Mouse (Mus musculus): ENCODE data around the gene Lgr4. TPM values are rescaled to one million over a fixed set of nuclear protein-coding genes. Genes with fewer than 3 reads are reported as not detected.

The Lgr4 gene
- polyA plus RNA-seq, 1 experiment from 2014 or later, result 3.9 TPM

DNA sequence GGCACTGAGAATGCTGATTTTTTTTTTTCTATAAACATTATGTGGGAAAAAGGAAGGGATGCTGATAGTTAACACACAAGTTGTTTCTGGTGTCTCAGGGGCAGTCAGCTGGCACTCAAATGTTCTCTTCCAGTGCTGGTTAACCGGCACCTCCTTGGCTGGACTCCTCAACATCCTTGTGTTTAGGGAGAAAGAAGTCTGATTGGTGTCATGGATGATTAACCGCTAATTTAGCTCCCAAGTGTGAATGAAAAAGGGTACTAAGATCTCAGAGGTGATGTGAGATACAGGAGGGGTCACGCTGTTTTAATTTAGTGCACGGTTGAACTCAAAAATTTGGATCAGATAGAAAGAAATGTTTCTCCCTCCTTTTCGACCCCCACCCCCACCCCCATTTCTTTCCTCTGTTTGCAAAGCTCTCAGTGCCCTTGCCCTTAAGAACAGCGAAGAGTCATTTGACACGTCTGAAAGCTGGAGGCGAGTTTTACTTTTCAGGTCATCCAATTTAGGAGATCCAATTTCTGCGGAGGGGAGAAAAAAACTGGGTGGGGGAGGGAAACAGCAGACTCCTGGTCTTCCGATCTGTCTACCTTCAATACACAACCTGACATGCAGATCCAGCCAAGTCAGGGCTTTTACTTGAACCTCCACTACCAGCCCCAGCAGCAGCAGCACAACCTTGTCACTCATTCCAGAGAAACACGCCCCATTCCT lies 508 bp upstream of the Lgr4 start:
- 6% methylated on average over 11 of the region's 11 CpGs for whole genome bisulfite sequencing (ENCODE audit: insufficient replicate concordance)
- Histone ChIP-seq H3K36me3 (replicated peaks; ENCODE audit: insufficient read depth, low read length) (no peaks in the 10 kb centered on the region), H3K27ac (ENCODE audit: low read depth) (no peak overlapping the region), H3K9ac (replicated peaks) (no peak overlapping the region), H3K4me1 (ENCODE audit: insufficient read depth) (peaks cover 16% of the 10 kb centered on the region), H3K9me3 (ENCODE audit: low read length) (no peaks in the 10 kb centered on the region), H3K4me2 (ENCODE audit: low read depth, low read length) (peak overlapping the region; percentile 81), H3K27me3 (ENCODE audit: insufficient read depth, low read length) (no peaks in the 10 kb centered on the region), H3K4me3 (ENCODE audit: low read depth, low read length) (peak overlapping the region; percentile 71)
- ATAC-seq (no peak), DNase-seq (no peak)
- TF ChIP-seq EP300 (IDR thresholded peaks at IDR 0.05; ENCODE audit: low read depth), result no peak
- TF ChIP-seq CTCF (IDR thresholded peaks at IDR 0.05; ENCODE audit: low read depth), result no peak

DNA sequence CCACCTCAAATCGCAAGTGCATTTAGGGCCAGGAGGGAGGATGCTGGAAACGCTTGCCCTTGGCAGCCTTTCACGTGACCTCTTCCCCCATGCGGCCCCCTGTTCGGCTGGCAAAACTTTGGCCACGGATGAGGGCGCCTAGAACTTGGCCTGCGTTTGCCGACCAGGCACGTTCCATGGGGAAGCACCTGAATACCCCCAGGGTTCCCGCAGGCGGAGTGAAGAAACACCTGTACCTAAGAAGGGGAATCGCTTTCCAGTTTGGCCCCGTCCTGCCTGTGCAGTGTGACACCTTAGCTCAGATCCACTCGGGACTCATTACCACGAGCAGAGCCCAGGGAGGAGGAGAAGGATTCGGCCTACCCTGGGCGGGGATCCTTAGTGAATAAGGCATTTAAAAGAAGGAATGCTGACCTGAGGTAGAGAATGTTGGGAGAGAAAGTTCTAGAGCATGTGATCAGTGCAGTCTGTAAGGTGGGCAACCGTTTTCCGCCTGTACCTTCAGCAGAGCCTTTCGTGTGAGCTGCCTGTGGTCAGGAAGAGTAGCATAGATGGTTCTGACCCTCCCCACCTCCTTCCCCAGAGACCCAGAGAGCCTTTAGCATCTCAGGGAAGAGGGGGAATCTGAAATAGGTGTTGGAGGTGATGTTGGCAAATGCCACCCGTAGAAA lies 1.3 kb downstream of the Lgr4 start:
- H3K27ac ChIP-seq (ENCODE audit: low read depth), result 0 out of 2 replicates have a peak overlapping the region, but pooled peaks have one; percentile 8
- H3K27me3 ChIP-seq (ENCODE audit: insufficient read depth, low read length), result no peaks in the 10 kb centered on the region
- WGBS (ENCODE audit: insufficient replicate concordance), result 15% methylated on average over 22 of the region's 22 CpGs
- H3K4me3 ChIP-seq (ENCODE audit: low read depth, low read length), result peak overlapping the region; percentile 71
- no peaks in the 10 kb centered on the region for H3K36me3 ChIP-seq (replicated peaks; ENCODE audit: insufficient read depth, low read length)
- no peaks in the 10 kb centered on the region for H3K9me3 ChIP-seq (ENCODE audit: low read length)
- H3K9ac ChIP-seq (replicated peaks), result peak overlapping the region; percentile 58
- TF ChIP-seq EP300 (IDR thresholded peaks at IDR 0.05; ENCODE audit: low read depth) (no peak), CTCF (IDR thresholded peaks at IDR 0.05; ENCODE audit: low read depth) (no peak)
- peaks cover 16% of the 10 kb centered on the region for H3K4me1 ChIP-seq (ENCODE audit: insufficient read depth)
- DNase-seq (peak; percentile 29), ATAC-seq (no peak)
- peak overlapping the region; percentile 81 for H3K4me2 ChIP-seq (ENCODE audit: low read depth, low read length)

DNA sequence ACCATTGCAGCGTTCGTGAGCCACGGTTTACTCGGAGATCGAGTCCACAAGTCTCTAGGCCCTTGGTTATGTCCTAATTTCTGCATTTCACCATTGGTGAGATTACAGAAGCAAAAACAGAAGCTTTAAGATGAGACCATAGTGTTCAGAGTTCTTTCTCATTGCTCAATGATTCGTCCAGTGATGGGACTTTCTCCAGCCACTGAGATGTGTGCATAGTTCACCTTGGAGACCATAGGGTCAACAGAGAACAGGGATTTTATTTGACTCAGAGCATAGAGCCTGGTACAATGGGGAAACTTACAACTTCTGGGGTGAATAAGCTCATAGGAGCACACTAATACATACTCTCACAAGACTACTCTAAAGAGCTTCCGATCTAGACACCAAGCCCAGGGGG lies 3.0 kb downstream of the Lgr4 start:
- Histone ChIP-seq H3K9ac (replicated peaks) (0 out of 2 replicates have a peak overlapping the region, but pooled peaks have one; percentile 9), H3K4me3 (ENCODE audit: low read depth, low read length) (0 out of 2 replicates have a peak overlapping the region, but pooled peaks have one; percentile 1), H3K9me3 (ENCODE audit: low read length) (no peaks in the 10 kb centered on the region), H3K36me3 (replicated peaks; ENCODE audit: insufficient read depth, low read length) (0 out of 2 replicates have a peak, but pooled peaks cover under 1% of the 10 kb centered on the region), H3K27ac (ENCODE audit: low read depth) (no peak overlapping the region), H3K27me3 (ENCODE audit: insufficient read depth, low read length) (no peaks in the 10 kb centered on the region), H3K4me2 (ENCODE audit: low read depth, low read length) (peak overlapping the region; percentile 81), H3K4me1 (ENCODE audit: insufficient read depth) (peaks cover 16% of the 10 kb centered on the region)
- no peak for ATAC-seq
- 76% methylated on average over 7 of the region's 7 CpGs for WGBS (ENCODE audit: insufficient replicate concordance)
- no peak for TF ChIP-seq CTCF (IDR thresholded peaks at IDR 0.05; ENCODE audit: low read depth)
- no peak for DNase-seq

DNA sequence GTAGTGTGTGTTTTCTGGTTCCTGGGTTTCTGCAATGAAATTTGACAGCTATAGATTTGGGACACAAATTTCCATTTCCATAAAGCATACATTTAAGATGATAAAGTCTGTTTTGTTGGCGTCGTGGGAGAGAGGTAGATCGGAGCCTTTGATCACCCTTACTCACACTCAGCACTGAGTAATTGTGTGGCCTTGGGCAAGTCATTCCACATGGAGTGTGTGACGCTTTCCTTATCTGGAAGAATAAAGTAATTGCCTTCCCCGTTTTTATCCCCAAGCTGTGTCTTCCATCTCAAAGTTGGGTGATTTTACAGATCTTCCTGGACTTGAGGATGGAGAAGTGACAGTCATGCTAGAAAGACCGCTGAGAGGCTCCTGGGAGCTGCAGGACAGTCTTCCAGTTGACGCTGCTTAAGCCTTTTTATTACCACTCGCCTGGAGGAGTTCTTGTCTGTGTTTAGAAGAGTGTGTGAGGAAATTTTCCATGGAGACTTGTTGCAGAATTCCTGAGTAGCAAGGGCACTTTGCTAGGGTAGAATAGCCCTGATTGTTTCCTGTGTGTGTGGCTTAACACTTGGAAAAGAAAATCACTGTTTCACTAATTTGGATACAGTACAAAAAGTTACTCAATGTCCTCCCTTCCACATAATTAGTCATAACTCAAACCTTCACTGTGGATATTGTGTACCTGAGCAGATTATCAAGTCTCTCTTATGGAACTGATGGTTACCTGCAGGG lies 4.0 kb downstream of the Lgr4 start:
- Histone ChIP-seq H3K9ac (replicated peaks) (no peak overlapping the region), H3K36me3 (replicated peaks; ENCODE audit: insufficient read depth, low read length) (0 out of 2 replicates have a peak, but pooled peaks cover 5% of the 10 kb centered on the region), H3K4me2 (ENCODE audit: low read depth, low read length) (no peak overlapping the region), H3K4me1 (ENCODE audit: insufficient read depth) (peaks cover 19% of the 10 kb centered on the region), H3K27ac (ENCODE audit: low read depth) (no peak overlapping the region), H3K9me3 (ENCODE audit: low read length) (no peaks in the 10 kb centered on the region), H3K27me3 (ENCODE audit: insufficient read depth, low read length) (no peaks in the 10 kb centered on the region), H3K4me3 (ENCODE audit: low read depth, low read length) (no peak overlapping the region)
- 69% methylated on average over 8 of the region's 8 CpGs for WGBS (ENCODE audit: insufficient replicate concordance)
- DNase-seq (no peak), ATAC-seq (no peak)
- no peak for TF ChIP-seq EP300 (IDR thresholded peaks at IDR 0.05; ENCODE audit: low read depth)
- no peak for TF ChIP-seq CTCF (IDR thresholded peaks at IDR 0.05; ENCODE audit: low read depth)

DNA sequence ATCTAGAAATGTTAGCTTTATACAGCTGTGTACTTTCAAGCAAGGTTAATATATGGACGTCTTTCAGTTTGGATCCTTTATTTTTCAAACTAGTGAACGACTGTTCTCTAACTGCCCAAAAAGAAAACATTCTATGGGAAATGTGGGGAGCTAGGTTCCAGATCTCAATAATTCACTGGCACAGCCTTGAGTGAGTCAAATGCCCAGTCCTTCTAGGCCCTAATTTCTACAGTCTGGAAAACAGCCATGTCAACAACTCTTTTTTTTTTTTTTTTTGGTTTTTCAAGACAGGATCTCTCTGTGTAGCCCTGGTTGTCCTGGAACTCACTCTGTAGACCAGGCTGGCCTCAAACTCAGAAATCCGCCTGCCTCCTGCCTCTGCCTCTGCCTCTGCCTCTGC lies 4.9 kb downstream of the Lgr4 start:
- Histone ChIP-seq H3K4me2 (ENCODE audit: low read depth, low read length) (no peak overlapping the region), H3K27ac (ENCODE audit: low read depth) (no peak overlapping the region), H3K36me3 (replicated peaks; ENCODE audit: insufficient read depth, low read length) (0 out of 2 replicates have a peak, but pooled peaks cover 5% of the 10 kb centered on the region), H3K9ac (replicated peaks) (no peak overlapping the region), H3K4me3 (ENCODE audit: low read depth, low read length) (no peak overlapping the region), H3K4me1 (ENCODE audit: insufficient read depth) (peaks cover 19% of the 10 kb centered on the region), H3K27me3 (ENCODE audit: insufficient read depth, low read length) (no peaks in the 10 kb centered on the region), H3K9me3 (ENCODE audit: low read length) (no peaks in the 10 kb centered on the region)
- 72% methylated on average over 3 of the region's 3 CpGs for WGBS (ENCODE audit: insufficient replicate concordance)
- TF ChIP-seq EP300 (IDR thresholded peaks at IDR 0.05; ENCODE audit: low read depth), result no peak
- TF ChIP-seq CTCF (IDR thresholded peaks at IDR 0.05; ENCODE audit: low read depth), result no peak
- ATAC-seq, result no peak
- no peak for DNase-seq

- ATAC-seq (no peak), DNase-seq (no peak)
- Histone ChIP-seq H3K36me3 (replicated peaks; ENCODE audit: insufficient read depth, low read length) (0 out of 2 replicates have a peak, but pooled peaks cover 5% of the 10 kb centered on the region), H3K27me3 (ENCODE audit: insufficient read depth, low read length) (no peaks in the 10 kb centered on the region), H3K27ac (ENCODE audit: low read depth) (no peak overlapping the region), H3K9me3 (ENCODE audit: low read length) (no peaks in the 10 kb centered on the region), H3K9ac (replicated peaks) (no peak overlapping the region), H3K4me2 (ENCODE audit: low read depth, low read length) (no peak overlapping the region), H3K4me1 (ENCODE audit: insufficient read depth) (peaks cover 19% of the 10 kb centered on the region), H3K4me3 (ENCODE audit: low read depth, low read length) (no peak overlapping the region)
- WGBS (ENCODE audit: insufficient replicate concordance), result 76% methylated on average over 3 of the region's 3 CpGs
- TF ChIP-seq CTCF (IDR thresholded peaks at IDR 0.05; ENCODE audit: low read depth), result no peak
- TF ChIP-seq EP300 (IDR thresholded peaks at IDR 0.05; ENCODE audit: low read depth), result no peak
Measured at GRCm38 (mm10) chr2:109923031-109923430, 5.6 kb downstream of the Lgr4 start.
